Mouse (Mus musculus): ENCODE data around the gene Ttc27. TPM values are rescaled to one million over a fixed set of nuclear protein-coding genes. Genes with fewer than 3 reads are reported as not detected.

Gene Ttc27
- polyA plus RNA-seq, 1 experiment = 10.5 TPM

DNA sequence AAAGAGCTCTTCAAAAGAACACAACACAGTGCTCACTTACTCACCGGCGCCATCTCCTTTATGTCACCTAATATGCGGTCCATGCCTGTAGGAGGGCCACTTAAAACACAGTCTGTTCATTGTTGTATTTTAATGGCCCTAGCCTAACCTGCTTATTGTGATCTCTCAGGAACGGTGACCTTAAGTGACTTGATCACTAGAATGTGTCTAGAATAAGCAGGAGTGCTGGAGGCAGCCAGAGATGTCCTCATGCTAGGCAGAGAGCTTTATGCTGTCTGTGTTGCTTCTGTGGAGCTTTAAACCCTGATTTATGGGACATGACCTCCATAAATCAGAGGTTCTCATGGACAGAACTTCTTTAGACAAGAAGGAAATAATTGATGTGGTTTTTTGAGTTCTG, 62.6 kb downstream of the Ttc27 start:
- H3K4me1 ChIP-seq (ENCODE audit: control insufficient read depth, insufficient read depth, low read length) = no peaks in the 10 kb centered on the region
- no peak for TF ChIP-seq CTCF (IDR thresholded peaks at IDR 0.05; ENCODE audit: control insufficient read depth, insufficient read depth, insufficient replicate concordance, low read depth, low read length)
- no peak for TF ChIP-seq POLR2A (IDR thresholded peaks at IDR 0.05; ENCODE audit: control insufficient read depth, low read depth, low read length)
- H3K27me3 ChIP-seq (ENCODE audit: control insufficient read depth, insufficient read depth, low read length) = no peaks in the 10 kb centered on the region
- no peaks in the 10 kb centered on the region for H3K36me3 ChIP-seq (ENCODE audit: control insufficient read depth, insufficient read depth, low read length)
- H3K27ac ChIP-seq (ENCODE audit: control insufficient read depth, insufficient read depth, low read depth, low read length) = no peak overlapping the region
- no peak overlapping the region for H3K4me3 ChIP-seq (ENCODE audit: control insufficient read depth, low read depth, low read length)

DNA sequence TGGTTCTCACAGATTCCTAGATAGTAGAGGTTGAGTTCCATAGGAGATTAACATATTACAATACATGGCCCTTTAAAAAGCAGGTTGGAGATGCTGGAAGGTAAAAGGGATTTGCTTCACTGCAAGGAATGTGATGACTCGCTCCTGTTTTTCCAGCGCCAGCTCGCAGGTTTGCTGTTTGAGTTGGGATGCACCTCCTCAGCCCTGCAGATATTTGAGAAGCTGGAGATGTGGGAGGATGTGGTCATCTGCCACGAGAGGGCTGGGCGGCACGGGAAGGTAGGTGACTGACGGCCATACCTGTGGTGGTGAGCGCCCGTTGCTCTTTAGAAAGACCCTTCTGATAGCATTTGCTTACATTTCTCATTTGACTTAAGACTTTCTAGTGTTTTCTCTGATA, 63.1 kb downstream of the Ttc27 start:
- Histone ChIP-seq H3K27me3 (ENCODE audit: control insufficient read depth, insufficient read depth, low read length) (no peaks in the 10 kb centered on the region), H3K27ac (ENCODE audit: control insufficient read depth, insufficient read depth, low read depth, low read length) (no peak overlapping the region), H3K4me3 (ENCODE audit: control insufficient read depth, low read depth, low read length) (no peak overlapping the region), H3K4me1 (ENCODE audit: control insufficient read depth, insufficient read depth, low read length) (no peaks in the 10 kb centered on the region), H3K36me3 (ENCODE audit: control insufficient read depth, insufficient read depth, low read length) (no peaks in the 10 kb centered on the region)
- no peak for TF ChIP-seq POLR2A (IDR thresholded peaks at IDR 0.05; ENCODE audit: control insufficient read depth, low read depth, low read length)
- no peak for TF ChIP-seq CTCF (IDR thresholded peaks at IDR 0.05; ENCODE audit: control insufficient read depth, insufficient read depth, insufficient replicate concordance, low read depth, low read length)

GRCm38 (mm10) chr17:74781911-74782310, 64.4 kb downstream of the Ttc27 start:
- H3K36me3 ChIP-seq (ENCODE audit: control insufficient read depth, insufficient read depth, low read length) = no peaks in the 10 kb centered on the region
- TF ChIP-seq POLR2A (IDR thresholded peaks at IDR 0.05; ENCODE audit: control insufficient read depth, low read depth, low read length) (no peak), CTCF (IDR thresholded peaks at IDR 0.05; ENCODE audit: control insufficient read depth, insufficient read depth, insufficient replicate concordance, low read depth, low read length) (no peak)
- no peaks in the 10 kb centered on the region for H3K27me3 ChIP-seq (ENCODE audit: control insufficient read depth, insufficient read depth, low read length)
- no peak overlapping the region for H3K27ac ChIP-seq (ENCODE audit: control insufficient read depth, insufficient read depth, low read depth, low read length)
- no peak overlapping the region for H3K4me3 ChIP-seq (ENCODE audit: control insufficient read depth, low read depth, low read length)
- no peaks in the 10 kb centered on the region for H3K4me1 ChIP-seq (ENCODE audit: control insufficient read depth, insufficient read depth, low read length)

- TF ChIP-seq CTCF (IDR thresholded peaks at IDR 0.05; ENCODE audit: control insufficient read depth, insufficient read depth, insufficient replicate concordance, low read depth, low read length) (no peak), POLR2A (IDR thresholded peaks at IDR 0.05; ENCODE audit: control insufficient read depth, low read depth, low read length) (no peak)
- Histone ChIP-seq H3K4me1 (ENCODE audit: control insufficient read depth, insufficient read depth, low read length) (no peaks in the 10 kb centered on the region), H3K36me3 (ENCODE audit: control insufficient read depth, insufficient read depth, low read length) (no peaks in the 10 kb centered on the region), H3K27me3 (ENCODE audit: control insufficient read depth, insufficient read depth, low read length) (no peaks in the 10 kb centered on the region), H3K4me3 (ENCODE audit: control insufficient read depth, low read depth, low read length) (no peak overlapping the region), H3K27ac (ENCODE audit: control insufficient read depth, insufficient read depth, low read depth, low read length) (no peak overlapping the region)
These were observed 68.1 kb downstream of the Ttc27 start for GRCm38 (mm10) chr17:74785586-74785985.

DNA sequence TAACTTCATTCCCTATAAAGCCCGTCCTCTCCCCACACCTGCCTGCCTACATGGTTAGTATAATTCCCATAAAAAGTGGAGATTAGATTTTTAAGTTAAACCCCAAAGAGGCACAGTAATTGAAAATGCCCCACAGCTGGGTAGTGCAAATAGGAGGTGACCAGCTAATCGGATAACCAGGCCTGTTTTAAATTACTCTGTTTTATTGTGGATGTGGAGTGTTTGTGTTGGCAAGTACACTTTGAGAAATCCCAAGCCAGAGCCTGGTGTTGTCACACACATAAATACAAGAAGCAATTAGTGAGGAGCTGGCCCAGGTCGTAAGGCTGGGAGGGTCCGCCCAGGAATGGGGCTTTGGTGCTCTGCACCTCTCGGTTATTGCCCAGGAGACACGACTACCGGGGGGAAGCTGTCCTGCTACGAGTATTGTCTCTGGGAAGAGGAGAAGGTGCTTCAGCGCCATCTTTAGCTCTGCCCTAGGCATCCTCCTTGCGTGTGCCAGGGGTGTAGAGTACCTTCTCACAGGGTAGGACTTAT, 68.7 kb downstream of the Ttc27 start:
- H3K27me3 ChIP-seq (ENCODE audit: control insufficient read depth, insufficient read depth, low read length) = no peaks in the 10 kb centered on the region
- no peaks in the 10 kb centered on the region for H3K36me3 ChIP-seq (ENCODE audit: control insufficient read depth, insufficient read depth, low read length)
- H3K4me1 ChIP-seq (ENCODE audit: control insufficient read depth, insufficient read depth, low read length) = no peaks in the 10 kb centered on the region
- no peak overlapping the region for H3K4me3 ChIP-seq (ENCODE audit: control insufficient read depth, low read depth, low read length)
- H3K27ac ChIP-seq (ENCODE audit: control insufficient read depth, insufficient read depth, low read depth, low read length) = no peak overlapping the region
- TF ChIP-seq CTCF (IDR thresholded peaks at IDR 0.05; ENCODE audit: control insufficient read depth, insufficient read depth, insufficient replicate concordance, low read depth, low read length) (no peak), POLR2A (IDR thresholded peaks at IDR 0.05; ENCODE audit: control insufficient read depth, low read depth, low read length) (no peak)

DNA sequence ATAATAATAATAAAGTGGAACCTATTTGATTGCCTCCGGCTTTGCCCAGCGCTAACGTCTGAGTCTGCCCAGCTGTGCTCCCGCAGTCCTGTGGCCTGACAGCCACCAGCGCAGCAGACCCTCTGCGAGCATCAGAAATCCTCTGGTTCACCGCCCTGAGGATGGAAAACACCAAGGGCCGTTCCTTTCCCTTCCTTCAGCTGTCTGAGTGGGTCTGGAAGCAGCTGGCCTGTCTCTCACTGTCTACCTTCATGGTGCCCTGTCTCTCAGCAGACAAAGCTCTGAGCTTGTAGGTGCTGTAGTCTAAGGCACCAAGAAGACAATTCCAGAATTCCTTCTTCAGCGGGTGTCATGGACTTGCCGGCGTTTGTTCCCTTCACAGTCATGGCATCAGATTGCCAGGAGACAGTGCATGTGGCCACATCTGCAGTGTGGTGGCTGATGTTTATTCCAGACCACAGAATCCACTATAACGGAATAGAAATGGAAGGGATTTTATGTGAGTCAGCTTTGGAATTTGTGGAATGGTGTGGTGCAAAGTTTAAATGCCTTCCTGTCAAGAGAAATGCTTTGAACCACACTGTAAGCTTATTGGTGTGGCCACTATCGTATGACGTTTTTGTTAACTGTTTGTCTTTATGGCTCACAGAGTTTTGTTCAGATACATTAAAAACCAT, 78.6 kb downstream of the Ttc27 start:
- TF ChIP-seq CTCF (IDR thresholded peaks at IDR 0.05; ENCODE audit: control insufficient read depth, insufficient read depth, insufficient replicate concordance, low read depth, low read length) (no peak), POLR2A (IDR thresholded peaks at IDR 0.05; ENCODE audit: control insufficient read depth, low read depth, low read length) (no peak)
- H3K27me3 ChIP-seq (ENCODE audit: control insufficient read depth, insufficient read depth, low read length) = no peaks in the 10 kb centered on the region

GRCm38 (mm10) chr17:74799865-74800264, 82.3 kb downstream of the Ttc27 start:
- Histone ChIP-seq H3K27me3 (ENCODE audit: control insufficient read depth, insufficient read depth, low read length) (no peaks in the 10 kb centered on the region), H3K4me1 (ENCODE audit: control insufficient read depth, insufficient read depth, low read length) (no peaks in the 10 kb centered on the region; the same call in 1 of the 2 replicates), H3K27ac (ENCODE audit: control insufficient read depth, insufficient read depth, low read depth, low read length) (no peak overlapping the region), H3K36me3 (ENCODE audit: control insufficient read depth, insufficient read depth, low read length) (peaks cover 1% of the 10 kb centered on the region; the same call in 1 of the 2 replicates), H3K4me3 (ENCODE audit: control insufficient read depth, low read depth, low read length) (no peak overlapping the region)
- TF ChIP-seq POLR2A (IDR thresholded peaks at IDR 0.05; ENCODE audit: control insufficient read depth, low read depth, low read length) = no peak
- TF ChIP-seq CTCF (IDR thresholded peaks at IDR 0.05; ENCODE audit: control insufficient read depth, insufficient read depth, insufficient replicate concordance, low read depth, low read length) = no peak

More for the DNA sequence above, 78.6 kb downstream of the Ttc27 start:
- Histone ChIP-seq H3K36me3 (ENCODE audit: control insufficient read depth, insufficient read depth, low read length) (peaks cover 1% of the 10 kb centered on the region; the same call in 1 of the 2 replicates), H3K27ac (ENCODE audit: control insufficient read depth, insufficient read depth, low read depth, low read length) (no peak overlapping the region), H3K4me1 (ENCODE audit: control insufficient read depth, insufficient read depth, low read length) (no peaks in the 10 kb centered on the region; the same call in 1 of the 2 replicates), H3K4me3 (ENCODE audit: control insufficient read depth, low read depth, low read length) (no peak overlapping the region)

All from testis, adult 2 months (tissue).